Mouse (Mus musculus) adrenal gland, postnatal 25 days (tissue): ENCODE measurements around the gene Dhx32. TPM values are rescaled to one million over a fixed set of nuclear protein-coding genes. Genes with fewer than 3 reads are reported as not detected.

Experiments
- DNase-seq: peaks from one replicate; pipeline ENCODE4 v3.0.0; 2021; ENCODE audit warnings: mixed read lengths
- long read RNA-seq: library from polyadenylated mRNA; stranded (forward); transcript quantifications from one replicate; pipeline ENCODE4 v2.0.0, GENCODE M21; 2021
- total RNA-seq: library from RNA; stranded (reverse); gene quantifications from 2 replicates; pipeline ENCODE4 v1.2.3, GENCODE M21; 2021

The Dhx32 gene
- total RNA-seq: 63.6 and 77.9 TPM in 2 replicates
- long read RNA-seq, transcript Dhx32-201 (12 exons, 2,955 nt): major isoform, 81 of 108 reads
- long read RNA-seq, partial matches to known transcripts: 5 of 108 reads
- long read RNA-seq, other reads (novel, unspliced or antisense): 18 of 108 reads

DNA sequence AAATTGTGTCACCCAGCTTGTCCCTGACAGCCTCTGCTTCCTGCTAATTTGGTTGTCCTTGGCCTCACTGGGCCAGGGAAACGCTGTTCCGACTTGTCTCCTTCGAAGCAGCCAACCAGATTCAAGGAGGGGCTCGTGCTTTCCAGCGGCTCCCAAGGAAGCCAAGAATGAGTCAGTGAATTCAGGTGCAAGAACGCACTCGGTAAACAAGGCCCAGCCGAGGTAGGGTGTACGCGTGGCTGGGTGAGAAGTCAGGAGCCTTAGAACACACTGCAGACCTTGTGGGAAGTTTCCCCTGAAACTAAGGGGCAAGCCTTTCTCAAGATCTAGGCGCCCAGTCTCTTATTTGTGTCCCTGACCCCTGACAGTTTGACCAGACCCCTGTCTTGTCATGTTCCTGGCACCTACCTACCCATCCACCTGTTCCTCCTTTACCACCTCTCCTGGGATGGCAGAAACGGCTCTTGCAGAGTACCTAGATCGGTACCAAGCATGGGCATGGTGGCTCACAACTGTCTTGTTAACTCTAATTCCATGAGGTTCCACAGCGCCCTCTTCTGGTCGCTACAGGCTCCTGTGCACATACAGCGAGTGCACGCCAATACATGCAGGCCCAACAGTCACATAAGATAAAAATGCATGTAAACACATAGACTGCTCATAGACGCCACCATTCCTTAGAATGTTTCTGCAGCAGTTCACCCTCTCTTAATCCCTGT is at the start of gene Dhx32:
Dhx32 (minus strand) TSS at position 10 of the 719 bp plus-strand sequence.
- DNase-seq: peak; percentile 84

GRCm38 (mm10) chr7:133829579-133829978 is 47.1 kb upstream of the Dhx32 start:
- no peak for DNase-seq

DNA sequence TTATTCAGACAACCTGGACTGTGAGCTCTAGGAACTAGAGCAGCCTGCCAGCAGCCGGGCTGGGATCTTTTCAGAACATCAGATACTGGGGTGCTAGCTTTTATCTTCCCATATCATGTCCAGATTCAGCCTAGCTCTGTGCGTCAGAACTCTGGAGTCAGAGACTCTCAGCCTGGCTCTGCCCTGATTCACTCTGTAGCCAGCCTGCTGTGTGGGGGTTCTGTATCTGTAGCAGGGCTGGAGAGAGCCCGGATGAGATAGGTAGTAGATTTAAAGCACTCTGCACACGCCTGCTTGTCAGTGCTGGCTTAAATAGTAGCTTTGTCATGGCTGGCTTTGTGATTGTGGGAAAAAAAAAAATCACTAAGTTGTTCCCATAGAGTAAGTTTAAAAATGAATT is 46.0 kb upstream of the Dhx32 start:
- no peak for DNase-seq

- no peak for DNase-seq
Observed at GRCm38 (mm10) chr7:133824579-133824978, 42.1 kb upstream of the Dhx32 start.

GRCm38 (mm10) chr7:133823751-133824150 is 41.2 kb upstream of the Dhx32 start:
- DNase-seq: no peak

DNA sequence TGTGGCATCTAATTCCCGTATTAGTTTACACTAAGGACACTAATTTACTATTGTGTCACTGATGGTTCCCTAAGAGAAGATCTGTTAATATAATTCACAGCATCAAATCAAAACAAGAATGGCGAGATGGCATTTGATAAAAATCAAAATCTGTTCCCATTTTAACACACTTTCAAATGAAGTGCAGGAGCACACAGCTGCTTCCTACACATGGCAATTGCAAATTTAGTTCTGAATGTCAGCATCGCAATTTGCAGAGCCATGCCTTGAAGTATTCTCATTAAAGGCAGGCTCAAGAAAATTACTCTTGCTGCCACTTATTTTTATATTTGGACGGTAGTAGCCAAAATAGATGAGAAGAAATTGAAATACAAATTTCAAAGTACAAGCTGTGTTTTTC is 30.8 kb upstream of the Dhx32 start:
- DNase-seq: no peak

DNA sequence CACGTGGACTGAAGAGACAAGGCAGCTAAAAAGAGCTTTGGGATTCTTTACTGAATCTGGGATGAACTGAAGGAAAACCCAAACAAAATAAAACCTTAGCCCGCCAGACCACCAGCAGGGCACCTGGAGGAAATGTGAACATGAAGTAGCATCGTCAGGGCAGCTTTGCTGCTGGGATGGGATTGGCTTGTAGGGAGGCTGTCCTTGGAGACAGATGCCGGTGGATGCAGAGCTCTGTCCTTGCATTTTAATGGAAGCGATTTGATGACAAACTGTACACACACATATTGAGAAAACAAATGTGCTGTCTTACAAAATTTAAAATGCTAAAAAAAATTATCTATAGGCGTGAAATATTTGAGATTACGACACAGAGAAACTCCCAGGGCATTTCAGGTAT is 30.4 kb upstream of the Dhx32 start:
- no peak for DNase-seq

GRCm38 (mm10) chr7:133805614-133806175 is 23.2 kb upstream of the Dhx32 start:
- DNase-seq: peak; percentile 66

GRCm38 (mm10) chr7:133801823-133802222 is 19.3 kb upstream of the Dhx32 start:
- DNase-seq: peak; percentile 30

- DNase-seq: no peak
Observed at GRCm38 (mm10) chr7:133799928-133800327, 17.4 kb upstream of the Dhx32 start.

GRCm38 (mm10) chr7:133794720-133795119 is 12.2 kb upstream of the Dhx32 start:
- DNase-seq: no peak

DNA sequence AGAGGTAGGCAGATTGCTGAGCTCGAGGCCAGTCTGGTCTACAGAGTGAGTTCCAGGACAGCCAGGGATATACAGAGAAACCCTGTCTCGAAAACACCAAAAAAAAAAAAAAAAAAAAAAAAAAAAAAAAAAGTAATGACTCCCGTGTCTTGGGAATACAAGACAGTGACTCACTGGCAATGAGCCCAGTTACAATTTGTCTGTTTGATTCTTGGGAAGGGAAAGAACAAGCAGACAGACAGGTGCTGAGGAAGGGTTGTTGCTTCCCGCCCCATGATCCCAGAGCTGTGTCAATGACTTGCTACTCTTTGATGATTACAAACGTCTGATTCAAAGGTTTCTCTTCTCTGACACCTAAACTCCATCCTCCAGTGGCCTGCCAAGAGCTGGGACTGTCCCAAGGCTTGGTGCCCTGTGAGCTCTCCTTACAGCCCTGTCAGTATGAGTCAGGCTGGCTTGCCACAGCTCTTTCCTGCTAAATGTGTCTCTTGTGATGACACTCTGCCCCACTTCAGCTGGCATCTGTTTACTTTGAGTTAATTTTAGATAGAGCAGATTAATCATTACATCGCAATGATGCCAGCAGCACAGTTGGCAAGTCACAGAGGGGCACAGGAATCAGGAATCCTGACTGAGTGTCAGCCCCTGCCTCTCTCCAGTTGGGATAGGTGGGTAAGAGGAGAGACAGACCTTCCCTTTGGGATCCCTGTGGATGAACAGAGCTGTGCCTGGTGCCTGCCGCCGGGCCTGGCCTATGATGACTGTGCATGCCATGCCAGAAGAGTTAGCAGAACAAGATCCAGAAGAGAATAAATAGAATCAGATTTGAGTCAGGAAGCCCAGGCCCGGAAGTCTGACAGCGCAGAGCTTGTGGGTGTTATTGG is 11.0 kb upstream of the Dhx32 start:
- peak; percentile 54 for DNase-seq

DNA sequence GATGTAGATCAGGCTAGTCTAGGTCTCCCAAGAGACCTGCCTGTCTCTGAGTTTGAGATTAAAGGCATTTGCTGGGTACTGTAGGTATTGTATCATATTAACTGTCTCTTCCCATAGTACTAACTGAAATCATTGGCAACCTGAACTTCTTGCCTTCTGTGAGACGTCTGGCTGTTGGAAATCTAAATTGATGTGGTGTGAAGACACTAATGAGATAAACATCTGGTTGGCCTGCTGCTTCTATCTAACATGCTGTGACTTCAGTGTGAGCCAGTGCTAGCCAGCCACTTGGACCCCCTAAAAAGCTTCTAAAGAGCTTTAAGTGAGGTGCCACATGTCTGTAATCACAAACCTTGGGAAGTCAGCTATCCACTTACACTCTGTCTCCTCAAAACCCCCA is 10.2 kb upstream of the Dhx32 start:
- no peak for DNase-seq

GRCm38 (mm10) chr7:133790608-133791229 is 8.2 kb upstream of the Dhx32 start:
- DNase-seq: no peak

- no peak for DNase-seq
Observed at GRCm38 (mm10) chr7:133790171-133790570, 7.6 kb upstream of the Dhx32 start.

- DNase-seq: no peak
Observed at GRCm38 (mm10) chr7:133788147-133788546, 5.6 kb upstream of the Dhx32 start.

DNA sequence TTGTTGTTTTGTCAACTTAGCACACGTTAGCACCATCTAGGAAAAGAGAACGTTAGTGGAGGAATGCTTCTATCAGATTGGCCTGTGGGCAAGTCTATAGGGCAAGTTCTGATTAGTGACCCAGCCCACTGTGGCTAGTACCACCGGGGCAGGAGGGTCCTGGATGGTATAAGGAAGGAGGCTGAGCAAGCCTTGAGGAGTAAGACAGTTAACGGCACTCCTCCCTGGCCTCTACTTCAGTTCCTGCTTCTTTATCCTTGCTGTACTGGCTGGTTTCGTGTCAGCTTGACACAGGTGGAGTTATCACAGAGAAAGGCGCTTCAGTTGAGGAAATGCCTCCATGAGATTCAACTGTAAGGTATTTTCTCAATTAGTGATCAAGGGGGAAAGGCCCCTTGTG is 5.0 kb upstream of the Dhx32 start:
- DNase-seq: no peak

GRCm38 (mm10) chr7:133781991-133782390 is 535 bp downstream of the Dhx32 start:
- no peak for DNase-seq

DNA sequence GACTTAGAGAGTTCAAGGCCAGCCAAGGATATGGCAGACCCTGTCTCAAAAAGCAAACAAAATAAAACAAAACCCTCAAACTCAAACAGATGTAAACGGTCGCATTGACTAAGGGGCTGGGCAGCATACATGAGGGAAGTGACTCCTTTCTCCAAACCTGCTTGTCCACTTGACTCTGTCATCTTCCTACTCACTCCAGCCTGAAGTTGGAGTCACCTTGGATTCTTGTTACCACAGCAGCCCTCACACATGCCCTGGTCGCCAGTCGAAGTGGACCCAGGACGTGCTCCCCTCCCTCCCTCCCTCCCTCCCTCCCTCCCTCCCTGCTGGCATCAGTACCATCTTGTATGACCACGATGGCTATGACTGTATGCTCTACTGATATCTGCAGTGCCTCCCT is 943 bp downstream of the Dhx32 start:
- DNase-seq: no peak

GRCm38 (mm10) chr7:133776626-133776996 is 5.9 kb downstream of the Dhx32 start, which contains the start of gene Fank1:
Gene Fank1, plus strand, starts transcription at chr7:133776861.
- peak; percentile 93 for DNase-seq

GRCm38 (mm10) chr7:133775796-133776625 is 6.5 kb downstream of the Dhx32 start:
- DNase-seq: peak; percentile 45
